Mouse (Mus musculus): ENCODE data around the gene 9430007A20Rik.
"Not testable (repeated sequence)": the region's sequence is repeated elsewhere in the genome, so short reads cannot be mapped to it uniquely, and the experiment has no call there.

9430007A20Rik gene

GRCm38 (mm10) chr4:144519522-144519921, at the start of gene 9430007A20Rik:
9430007A20Rik (plus strand) TSS chr4:144519822.
- no peak for DNase-seq

- DNase-seq: no peak
Observed at GRCm38 (mm10) chr4:144493331-144493730, 26.3 kb upstream of the 9430007A20Rik start.

GRCm38 (mm10) chr4:144506518-144506917, 13.1 kb upstream of the 9430007A20Rik start:
- DNase-seq: no peak

GRCm38 (mm10) chr4:144544689-144545088, 25.1 kb downstream of the 9430007A20Rik start:
- no peak for DNase-seq

GRCm38 (mm10) chr4:144545339-144545738, 25.7 kb downstream of the 9430007A20Rik start:
- not testable (repeated sequence) for DNase-seq

- DNase-seq: no peak
Observed at GRCm38 (mm10) chr4:144551156-144551555, 31.5 kb downstream of the 9430007A20Rik start.

GRCm38 (mm10) chr4:144559792-144560191, 40.2 kb downstream of the 9430007A20Rik start:
- DNase-seq: no peak

- DNase-seq: no peak
Observed at GRCm38 (mm10) chr4:144561205-144561604, 41.6 kb downstream of the 9430007A20Rik start.

GRCm38 (mm10) chr4:144565034-144565433, 45.4 kb downstream of the 9430007A20Rik start, which contains the start of gene Gm13124:
Gm13124 (minus strand) TSS chr4:144565134.
- no peak for DNase-seq

GRCm38 (mm10) chr4:144567752-144568151, 48.1 kb downstream of the 9430007A20Rik start:
- no peak for DNase-seq
